Mouse (Mus musculus): ENCODE results near the gene Pmf1.
"Not testable (repeated sequence)": the region's sequence is repeated elsewhere in the genome, so short reads cannot be mapped to it uniquely, and the experiment has no call there.

Pmf1 gene

GRCm38 (mm10) chr3:88393776-88394375 lies 16.3 kb downstream of the Pmf1 start:
- no peak for DNase-seq

DNA sequence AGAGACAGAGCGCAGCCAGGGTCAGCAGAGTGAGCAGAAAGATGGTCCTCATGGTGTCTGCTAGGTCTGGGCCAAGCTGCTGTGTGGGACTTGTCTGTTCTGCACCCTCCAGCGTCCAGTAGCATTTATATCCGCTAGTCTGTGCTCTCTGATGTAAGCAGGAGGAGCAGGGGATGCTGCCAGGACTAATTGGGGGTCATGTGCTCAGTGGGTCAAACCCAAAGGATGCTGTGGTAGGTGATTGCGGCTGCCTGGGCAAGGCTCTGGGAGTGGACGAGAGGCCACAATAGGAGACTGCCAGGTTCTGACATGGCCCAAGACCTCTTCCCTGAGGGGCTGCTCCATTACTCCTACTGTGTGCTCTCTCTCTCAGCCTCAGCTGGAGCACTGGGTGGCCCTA lies 25.8 kb downstream of the Pmf1 start, which contains the start of gene Bglap:
Bglap (minus strand) TSS at position 101 of the 400 bp plus-strand sequence.
- DNase-seq = no peak

- not testable (repeated sequence) for DNase-seq
Observed at GRCm38 (mm10) chr3:88382383-88382782, 27.7 kb downstream of the Pmf1 start.

DNA sequence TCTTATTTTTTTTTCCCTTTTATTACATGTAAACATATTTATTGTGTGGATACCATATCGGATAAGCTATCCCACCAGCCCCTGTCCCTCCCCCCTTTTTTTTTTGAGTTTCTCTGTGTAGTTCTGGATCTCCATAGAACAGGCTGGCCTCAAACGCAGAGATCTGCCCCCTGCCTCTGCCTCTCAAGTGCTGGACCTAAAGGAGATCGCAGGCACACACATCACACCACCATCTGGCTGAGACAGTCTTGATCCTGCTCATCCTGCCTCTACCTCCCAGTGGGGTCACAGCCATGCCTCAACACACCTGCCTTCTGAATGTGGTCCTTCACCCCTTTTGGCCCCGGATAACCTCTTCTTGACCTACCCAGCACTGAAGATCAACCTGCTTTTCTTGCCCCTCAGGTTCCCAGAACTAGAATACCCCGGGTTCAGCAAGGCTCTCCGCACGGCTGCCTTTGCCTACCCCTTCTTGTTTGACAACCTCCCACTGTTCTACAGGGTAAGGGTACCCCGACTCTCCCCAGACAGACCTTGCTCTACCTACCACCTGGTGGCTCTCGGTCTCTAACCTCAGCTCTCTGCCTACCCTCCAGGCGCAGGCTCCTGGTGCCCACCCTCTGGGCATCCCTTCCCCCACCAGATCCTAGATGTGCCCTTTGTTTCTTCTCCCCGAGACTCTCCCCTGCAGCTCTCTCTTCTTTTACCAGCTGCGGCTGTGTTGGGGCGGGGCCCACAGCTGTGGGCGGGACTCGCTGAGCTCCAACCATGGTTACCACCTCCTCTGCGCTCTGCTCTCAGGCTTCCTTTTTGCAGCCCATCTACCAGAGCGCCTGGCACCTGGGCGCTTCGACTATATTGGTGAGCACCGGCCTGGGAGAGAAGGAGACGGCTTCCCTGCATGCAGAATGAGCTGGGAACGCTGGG lies 28.5 kb downstream of the Pmf1 start:
- DNase-seq = not testable (repeated sequence)

DNA sequence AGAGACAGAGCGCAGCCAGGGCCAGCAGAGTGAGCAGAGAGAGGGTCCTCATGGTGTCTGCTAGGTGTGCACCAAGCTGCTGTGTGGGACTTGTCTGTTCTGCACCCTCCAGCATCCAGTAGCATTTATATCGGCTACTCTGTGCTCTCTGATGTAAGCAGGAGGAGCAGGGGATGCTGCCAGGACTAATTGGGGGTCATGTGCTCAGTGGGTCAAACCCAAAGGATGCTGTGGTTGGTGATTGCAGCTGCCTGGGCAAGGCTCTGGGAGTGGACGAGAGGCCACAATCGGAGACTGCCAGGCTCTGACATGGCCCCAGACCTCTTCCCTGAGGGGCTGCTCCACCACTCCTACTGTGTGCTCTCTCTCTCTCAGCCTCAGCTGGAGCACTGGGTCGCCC lies 31.5 kb downstream of the Pmf1 start, which contains the start of gene Bglap2:
Bglap2 (minus strand) TSS at position 101 of the 400 bp plus-strand sequence.
- DNase-seq = not testable (repeated sequence)

DNA sequence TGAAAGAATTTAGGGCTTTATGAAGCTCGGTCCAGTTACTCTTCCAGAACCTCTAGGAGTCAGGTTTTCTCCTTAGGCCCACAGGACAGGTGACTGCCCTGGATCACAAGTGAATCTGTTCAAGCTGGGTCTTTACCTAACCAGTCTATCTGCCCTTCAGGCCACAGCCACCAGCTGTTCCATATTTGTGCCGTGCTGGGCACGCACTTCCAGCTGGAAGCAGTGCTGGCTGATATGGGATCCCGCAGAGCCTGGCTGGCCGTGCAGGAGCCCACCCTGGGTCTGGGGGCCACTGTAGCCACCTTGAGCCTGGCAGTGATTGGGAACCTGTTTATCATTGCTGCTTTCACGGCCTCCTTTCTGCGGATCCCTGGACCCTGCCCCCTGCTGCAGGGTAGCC lies 33.5 kb downstream of the Pmf1 start:
- not testable (repeated sequence) for DNase-seq

GRCm38 (mm10) chr3:88375750-88376626 lies 34.1 kb downstream of the Pmf1 start:
- not testable (repeated sequence) for DNase-seq

GRCm38 (mm10) chr3:88372643-88373042 lies 37.5 kb downstream of the Pmf1 start, which contains the start of gene Bglap3:
Gene Bglap3, minus strand, starts transcription at chr3:88372743.
- not testable (repeated sequence) for DNase-seq

GRCm38 (mm10) chr3:88368511-88368910 lies 41.6 kb downstream of the Pmf1 start:
- not testable (repeated sequence) for DNase-seq

GRCm38 (mm10) chr3:88367517-88367916 lies 42.6 kb downstream of the Pmf1 start:
- not testable (repeated sequence) for DNase-seq

DNA sequence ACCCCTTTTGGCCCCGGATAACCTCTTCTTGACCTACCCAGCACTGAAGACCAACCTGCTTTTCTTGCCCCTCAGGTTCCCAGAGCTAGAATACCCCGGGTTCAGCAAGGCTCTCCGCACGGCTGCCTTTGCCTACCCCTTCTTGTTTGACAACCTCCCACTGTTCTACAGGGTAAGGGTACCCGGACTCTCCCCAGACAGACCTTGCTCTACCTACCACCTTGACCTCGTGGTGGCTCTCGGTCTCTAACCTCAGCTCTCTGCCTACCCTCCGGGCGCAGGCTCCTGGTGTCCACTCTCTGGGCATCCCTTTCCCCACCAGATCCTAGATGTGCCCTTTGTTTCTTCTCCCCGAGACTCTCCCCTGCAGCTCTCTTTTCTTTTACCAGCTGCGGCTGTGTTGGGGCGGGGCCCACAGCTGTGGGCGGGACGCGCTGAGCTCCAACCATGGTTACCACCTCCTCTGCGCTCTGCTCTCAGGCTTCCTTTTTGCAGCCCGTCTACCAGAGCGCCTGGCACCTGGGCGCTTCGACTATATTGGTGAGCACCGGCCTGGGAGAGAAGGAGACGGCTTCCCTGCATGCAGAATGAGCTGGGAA lies 43.2 kb downstream of the Pmf1 start:
- not testable (repeated sequence) for DNase-seq

DNA sequence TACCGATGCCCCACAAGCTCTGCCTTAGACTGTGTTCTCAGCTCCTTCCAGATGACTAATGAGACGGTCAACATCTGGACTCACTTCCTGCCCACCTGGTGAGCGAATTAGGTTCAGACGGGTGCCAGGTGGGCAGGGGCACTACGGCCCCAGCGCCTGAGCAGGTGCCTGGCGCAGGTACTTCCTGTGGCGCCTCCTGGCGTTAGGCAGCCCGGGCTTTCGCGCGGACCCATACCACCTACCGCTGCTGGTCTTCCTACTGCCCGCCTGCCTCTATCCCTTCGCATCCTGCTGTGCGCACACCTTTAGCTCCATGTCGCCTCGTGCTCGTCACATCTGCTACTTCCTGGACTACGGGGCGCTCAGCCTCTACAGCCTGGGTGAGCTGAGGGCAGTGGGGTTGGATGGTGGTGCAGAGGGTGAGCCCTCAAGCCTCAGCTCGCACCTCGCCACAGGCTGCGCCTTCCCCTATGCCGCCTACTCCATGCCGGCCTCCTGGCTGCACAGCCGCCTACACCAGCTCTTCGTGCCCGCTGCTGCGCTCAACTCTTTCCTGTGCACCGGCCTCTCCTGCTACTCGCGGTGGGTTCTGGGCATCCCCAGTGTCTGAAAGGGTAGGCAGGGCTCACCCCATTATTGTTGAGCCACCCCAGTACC lies 44.3 kb downstream of the Pmf1 start:
- no peak for DNase-seq

- peak; percentile 67 for DNase-seq
Observed at GRCm38 (mm10) chr3:88364337-88364736, 45.8 kb downstream of the Pmf1 start, which contains the start of gene Paqr6. Gene Paqr6, plus strand, starts transcription at chr3:88364584.

DNA sequence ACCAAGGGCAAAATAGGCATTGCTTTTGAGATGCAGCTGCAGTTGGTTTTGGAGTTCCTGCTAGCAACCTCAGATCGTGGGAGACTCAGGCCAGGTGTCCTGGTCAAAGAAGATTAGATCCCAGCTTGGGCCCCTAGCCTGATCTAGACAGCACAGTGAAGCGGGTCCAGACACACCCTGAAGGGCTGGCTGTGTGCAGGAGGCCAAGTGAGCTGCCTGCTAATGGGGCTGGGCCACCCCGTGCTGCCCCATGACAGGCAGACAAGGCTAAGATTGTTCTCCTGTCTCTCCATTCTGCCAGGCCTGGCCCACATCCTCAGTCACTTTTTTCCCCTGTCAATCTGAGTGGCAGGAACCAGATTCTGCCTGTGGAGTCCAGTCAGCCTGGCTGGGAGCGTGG lies 46.4 kb downstream of the Pmf1 start:
- DNase-seq = no peak

- DNase-seq = no peak
Observed at GRCm38 (mm10) chr3:88361612-88362313, 48.4 kb downstream of the Pmf1 start.

DNA sequence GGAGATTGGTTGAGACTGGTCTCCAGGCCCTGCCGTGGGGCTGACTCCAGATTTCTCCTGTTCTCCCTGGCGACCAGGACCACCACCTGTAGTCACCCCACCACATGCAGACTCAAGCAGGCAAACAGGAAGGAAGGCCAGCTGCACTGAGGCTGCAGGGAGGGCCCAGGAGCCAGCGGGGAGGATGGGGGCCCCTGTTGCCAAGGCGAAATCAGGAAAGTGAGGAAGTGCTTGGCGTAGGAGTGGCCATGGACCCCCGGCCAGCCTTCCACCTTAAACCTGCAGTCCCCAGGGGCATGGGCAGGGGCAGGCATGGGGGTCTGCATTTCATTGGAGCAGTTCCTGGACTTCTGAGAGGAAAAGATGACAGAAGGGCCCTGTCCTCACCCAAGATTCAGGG lies 49.0 kb downstream of the Pmf1 start:
- no peak for DNase-seq

DNA sequence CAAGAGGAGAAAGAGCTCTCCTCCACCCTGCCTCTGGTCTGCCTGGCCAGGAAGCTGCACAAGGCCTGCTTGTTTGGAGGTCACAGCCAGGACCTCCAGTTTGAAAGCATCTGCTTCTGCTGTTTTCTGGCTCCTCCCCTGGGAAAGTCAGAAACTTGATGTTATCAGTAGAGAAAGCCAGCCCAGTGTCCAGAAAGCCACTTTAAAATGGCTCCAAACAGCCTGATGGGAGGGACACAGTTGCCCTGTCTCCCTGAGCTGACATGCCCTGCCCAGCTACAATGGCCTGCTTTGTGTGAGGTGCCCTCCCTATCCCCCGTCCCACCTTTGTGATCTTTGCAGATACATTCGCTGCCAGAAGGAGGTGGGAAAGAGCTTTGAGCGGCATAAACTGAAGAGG lies 50.1 kb downstream of the Pmf1 start:
- no peak for DNase-seq

- DNase-seq = no peak
Observed at GRCm38 (mm10) chr3:88359584-88359983, 50.5 kb downstream of the Pmf1 start.

DNA sequence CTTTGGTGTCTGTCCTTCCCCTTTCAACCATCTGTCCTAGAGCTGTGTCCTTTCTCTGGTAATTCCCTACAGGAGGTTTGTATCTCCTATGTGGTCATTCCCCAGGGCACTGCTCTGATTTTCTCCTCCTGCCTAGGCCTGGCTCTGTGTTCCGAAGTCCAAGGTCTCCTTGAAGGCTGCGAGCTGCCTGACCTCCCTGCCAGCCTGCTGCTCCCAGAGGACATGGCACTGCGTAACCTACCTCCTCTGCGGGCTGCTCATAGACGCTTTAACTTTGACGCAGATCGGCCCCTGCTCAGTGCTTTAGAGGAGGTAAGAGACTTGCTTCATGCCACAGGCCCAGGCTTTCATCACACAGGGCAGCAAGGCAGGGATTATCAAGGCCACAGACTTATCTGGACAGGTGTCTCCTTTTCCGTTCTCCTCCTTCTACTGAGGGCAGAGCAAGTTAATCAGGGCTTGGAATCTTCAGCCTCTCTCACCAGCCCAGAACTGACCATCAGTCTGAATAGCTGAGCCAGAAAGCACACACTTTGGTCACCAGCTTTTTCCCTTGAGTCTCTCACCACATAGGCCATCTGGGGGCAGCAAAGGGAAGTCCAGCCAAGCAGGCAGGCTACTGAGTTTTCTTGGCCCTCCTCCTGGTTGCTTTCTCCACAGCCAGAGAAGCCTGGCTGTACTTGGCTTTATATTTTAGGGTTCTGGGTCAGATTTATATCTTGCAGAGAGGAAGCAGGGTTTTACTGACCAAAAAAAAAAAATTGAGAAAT lies 55.5 kb downstream of the Pmf1 start:
- peak; percentile 60 for DNase-seq

DNA sequence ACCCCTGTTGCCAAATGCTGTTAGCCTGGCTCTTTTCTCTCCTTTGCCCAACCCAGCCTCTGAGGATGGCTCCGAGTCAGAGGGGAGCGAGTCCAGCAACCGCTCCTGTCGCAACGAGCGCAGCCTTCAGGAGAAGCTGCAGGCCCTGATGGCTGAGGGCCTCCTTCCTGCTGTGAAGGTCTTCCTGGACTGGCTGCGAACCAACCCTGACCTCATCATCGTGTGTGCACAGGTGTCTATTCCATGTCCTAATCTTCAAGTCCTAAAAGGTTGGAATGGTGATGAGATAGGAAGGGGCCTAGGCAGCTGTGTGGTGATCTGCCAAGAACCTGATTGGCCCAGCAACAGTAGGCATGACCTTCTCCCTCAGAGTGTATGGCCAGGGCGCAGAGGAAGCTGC lies 57.2 kb downstream of the Pmf1 start:
- no peak for DNase-seq
